Mouse (Mus musculus): ENCODE measurements at regions not wholly inside any gene's neighbourhood (a gene's known extent, or its start where the extent isn't known, plus 50 kb on each side); places are given as distances from the start of the nearest gene placed in this dataset.

DNA sequence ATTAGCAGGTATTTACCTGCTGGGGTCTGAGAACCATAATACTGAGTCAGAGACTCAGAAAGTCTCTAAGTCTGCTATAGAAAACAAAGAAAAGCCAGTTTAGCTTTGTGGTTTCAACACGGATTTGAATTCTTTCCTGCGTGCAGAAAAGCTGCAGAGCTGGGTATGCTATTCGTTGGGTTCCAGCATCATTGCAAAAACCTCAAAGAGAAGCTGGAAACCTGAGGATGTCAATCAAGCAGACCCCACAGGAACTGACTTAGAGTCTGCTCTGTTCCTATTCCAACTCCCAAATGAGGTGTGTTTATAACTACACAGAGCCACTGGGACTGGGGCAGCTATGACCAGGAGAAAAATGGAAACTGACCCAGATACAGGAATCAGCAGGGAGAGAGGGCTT is 183.5 kb downstream of the Dhx15 start:
- 85% methylated on average over 3 of the region's 3 CpGs for WGBS
- Histone ChIP-seq H3K9me3 (replicated peaks; ENCODE audit: low read length) (no peaks in the 10 kb centered on the region), H3K36me3 (ENCODE audit: insufficient read depth, low read length) (no peaks in the 10 kb centered on the region), H3K27me3 (ENCODE audit: insufficient read depth, low read length) (no peaks in the 10 kb centered on the region), H3K4me2 (ENCODE audit: low read length) (no peak overlapping the region), H3K9ac (ENCODE audit: low read depth, low read length) (no peak overlapping the region), H3K27ac (no peak overlapping the region), H3K4me1 (replicated peaks; ENCODE audit: insufficient read depth, low read length) (no peaks in the 10 kb centered on the region), H3K4me3 (replicated peaks; ENCODE audit: low read depth, low read length) (no peak overlapping the region)
- ATAC-seq (replicated peaks; ENCODE audit: low FRiP score, low read depth) = no peak
- TF ChIP-seq CTCF (IDR thresholded peaks at IDR 0.05; ENCODE audit: low read depth) = no peak
- no peak for DNase-seq (ENCODE audit: low spot score)

GRCm38 (mm10) chr5:51990847-51991610 is 199.3 kb downstream of the Dhx15 start:
- no peak for TF ChIP-seq CTCF (IDR thresholded peaks at IDR 0.05; ENCODE audit: low read depth)
- Histone ChIP-seq H3K9ac (ENCODE audit: low read depth, low read length) (no peak overlapping the region), H3K4me3 (replicated peaks; ENCODE audit: low read depth, low read length) (no peak overlapping the region), H3K9me3 (replicated peaks; ENCODE audit: low read length) (no peaks in the 10 kb centered on the region), H3K4me2 (ENCODE audit: low read length) (no peak overlapping the region), H3K4me1 (replicated peaks; ENCODE audit: insufficient read depth, low read length) (0 out of 2 replicates have a peak, but pooled peaks cover 4% of the 10 kb centered on the region), H3K27ac (no peak overlapping the region), H3K36me3 (ENCODE audit: insufficient read depth, low read length) (no peaks in the 10 kb centered on the region), H3K27me3 (ENCODE audit: insufficient read depth, low read length) (no peaks in the 10 kb centered on the region)
- 24% methylated on average over 10 of the region's 10 CpGs for WGBS
- DNase-seq (ENCODE audit: low spot score) (no peak), ATAC-seq (replicated peaks; ENCODE audit: low FRiP score, low read depth) (no peak)

- Histone ChIP-seq H3K4me3 (replicated peaks; ENCODE audit: low read depth, low read length) (no peak overlapping the region), H3K4me2 (ENCODE audit: low read length) (no peak overlapping the region), H3K9me3 (replicated peaks; ENCODE audit: low read length) (no peaks in the 10 kb centered on the region), H3K27ac (no peak overlapping the region), H3K36me3 (ENCODE audit: insufficient read depth, low read length) (no peaks in the 10 kb centered on the region), H3K4me1 (replicated peaks; ENCODE audit: insufficient read depth, low read length) (0 out of 2 replicates have a peak, but pooled peaks cover 4% of the 10 kb centered on the region), H3K9ac (ENCODE audit: low read depth, low read length) (no peak overlapping the region), H3K27me3 (ENCODE audit: insufficient read depth, low read length) (no peaks in the 10 kb centered on the region)
- 87% methylated on average over 4 of the region's 4 CpGs for WGBS
- TF ChIP-seq CTCF (IDR thresholded peaks at IDR 0.05; ENCODE audit: low read depth) = no peak
- no peak for DNase-seq (ENCODE audit: low spot score)
- ATAC-seq (replicated peaks; ENCODE audit: low FRiP score, low read depth) = no peak
These were observed 200.9 kb downstream of the Dhx15 start for GRCm38 (mm10) chr5:51989396-51989795.

DNA sequence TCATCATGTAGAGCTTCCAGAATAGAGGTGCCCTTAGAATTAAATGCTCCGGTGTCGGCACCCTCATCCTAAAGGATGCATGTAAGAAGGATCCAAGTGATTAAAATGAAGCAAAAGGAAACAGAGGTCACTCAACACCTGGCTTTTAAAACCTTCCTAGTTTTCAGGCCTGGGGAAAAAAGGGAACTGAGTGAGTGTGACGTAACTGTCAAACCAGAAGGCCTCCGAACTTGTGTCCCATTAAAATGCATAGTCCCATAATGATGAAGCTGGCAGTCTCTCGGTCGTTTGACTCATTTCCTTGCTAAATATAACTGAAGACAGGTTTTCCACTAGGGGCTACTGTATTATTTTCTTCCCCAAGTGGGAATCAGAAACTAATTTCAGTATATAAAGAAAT is 201.4 kb downstream of the Dhx15 start:
- TF ChIP-seq CTCF (IDR thresholded peaks at IDR 0.05; ENCODE audit: low read depth) = no peak
- H3K9ac ChIP-seq (ENCODE audit: low read depth, low read length) = no peak overlapping the region
- H3K4me3 ChIP-seq (replicated peaks; ENCODE audit: low read depth, low read length) = no peak overlapping the region
- WGBS = 75% methylated on average over 6 of the region's 6 CpGs
- no peaks in the 10 kb centered on the region for H3K27me3 ChIP-seq (ENCODE audit: insufficient read depth, low read length)
- no peaks in the 10 kb centered on the region for H3K9me3 ChIP-seq (replicated peaks; ENCODE audit: low read length)
- H3K4me1 ChIP-seq (replicated peaks; ENCODE audit: insufficient read depth, low read length) = 0 out of 2 replicates have a peak, but pooled peaks cover 4% of the 10 kb centered on the region
- ATAC-seq (replicated peaks; ENCODE audit: low FRiP score, low read depth) (no peak), DNase-seq (ENCODE audit: low spot score) (no peak)
- H3K27ac ChIP-seq = no peak overlapping the region
- H3K4me2 ChIP-seq (ENCODE audit: low read length) = no peak overlapping the region
- no peaks in the 10 kb centered on the region for H3K36me3 ChIP-seq (ENCODE audit: insufficient read depth, low read length)

- DNase-seq (ENCODE audit: low spot score) = no peak
- no peaks in the 10 kb centered on the region for H3K4me1 ChIP-seq (replicated peaks; ENCODE audit: insufficient read depth, low read length)
- TF ChIP-seq CTCF (IDR thresholded peaks at IDR 0.05; ENCODE audit: low read depth) = no peak
- no peaks in the 10 kb centered on the region for H3K36me3 ChIP-seq (ENCODE audit: insufficient read depth, low read length)
- no peak for ATAC-seq (replicated peaks; ENCODE audit: low FRiP score, low read depth)
- H3K27ac ChIP-seq = no peak overlapping the region
- no peak overlapping the region for H3K4me2 ChIP-seq (ENCODE audit: low read length)
- H3K4me3 ChIP-seq (replicated peaks; ENCODE audit: low read depth, low read length) = no peak overlapping the region
- 89% methylated on average over 6 of the region's 6 CpGs for WGBS
- no peaks in the 10 kb centered on the region for H3K27me3 ChIP-seq (ENCODE audit: insufficient read depth, low read length)
- no peaks in the 10 kb centered on the region for H3K9me3 ChIP-seq (replicated peaks; ENCODE audit: low read length)
- H3K9ac ChIP-seq (ENCODE audit: low read depth, low read length) = no peak overlapping the region
These were observed 205.3 kb downstream of the Dhx15 start for GRCm38 (mm10) chr5:51984966-51985365.

- no peaks in the 10 kb centered on the region for H3K36me3 ChIP-seq (ENCODE audit: insufficient read depth, low read length)
- H3K27ac ChIP-seq = no peak overlapping the region
- H3K9ac ChIP-seq (ENCODE audit: low read depth, low read length) = no peak overlapping the region
- no peak for DNase-seq (ENCODE audit: low spot score)
- H3K27me3 ChIP-seq (ENCODE audit: insufficient read depth, low read length) = no peaks in the 10 kb centered on the region
- 57% methylated on average over 7 of the region's 7 CpGs for WGBS
- TF ChIP-seq CTCF (IDR thresholded peaks at IDR 0.05; ENCODE audit: low read depth) = no peak
- no peaks in the 10 kb centered on the region for H3K9me3 ChIP-seq (replicated peaks; ENCODE audit: low read length)
- no peak for ATAC-seq (replicated peaks; ENCODE audit: low FRiP score, low read depth)
- no peaks in the 10 kb centered on the region for H3K4me1 ChIP-seq (replicated peaks; ENCODE audit: insufficient read depth, low read length)
- H3K4me3 ChIP-seq (replicated peaks; ENCODE audit: low read depth, low read length) = no peak overlapping the region
- H3K4me2 ChIP-seq (ENCODE audit: low read length) = no peak overlapping the region
These were observed 207.5 kb downstream of the Dhx15 start for GRCm38 (mm10) chr5:51982780-51983179.

GRCm38 (mm10) chr5:51980901-51981300 is 209.4 kb downstream of the Dhx15 start:
- H3K36me3 ChIP-seq (ENCODE audit: insufficient read depth, low read length) = no peaks in the 10 kb centered on the region
- no peak overlapping the region for H3K27ac ChIP-seq
- no peak overlapping the region for H3K9ac ChIP-seq (ENCODE audit: low read depth, low read length)
- WGBS = 87% methylated on average over 5 of the region's 5 CpGs
- H3K27me3 ChIP-seq (ENCODE audit: insufficient read depth, low read length) = no peaks in the 10 kb centered on the region
- H3K9me3 ChIP-seq (replicated peaks; ENCODE audit: low read length) = no peaks in the 10 kb centered on the region
- no peak overlapping the region for H3K4me2 ChIP-seq (ENCODE audit: low read length)
- no peak for DNase-seq (ENCODE audit: low spot score)
- no peak overlapping the region for H3K4me3 ChIP-seq (replicated peaks; ENCODE audit: low read depth, low read length)
- TF ChIP-seq CTCF (IDR thresholded peaks at IDR 0.05; ENCODE audit: low read depth) = no peak
- no peaks in the 10 kb centered on the region for H3K4me1 ChIP-seq (replicated peaks; ENCODE audit: insufficient read depth, low read length)
- ATAC-seq (replicated peaks; ENCODE audit: low FRiP score, low read depth) = no peak

Data from kidney, postnatal 0 days (tissue).